Mouse (Mus musculus) heart, embryonic 14.5 days (tissue): ENCODE measurements around the gene Mfsd4b3. TPM values are rescaled to one million over a fixed set of nuclear protein-coding genes. Genes with fewer than 3 reads are reported as not detected.
"Not testable (repeated sequence)": the region's sequence is repeated elsewhere in the genome, so short reads cannot be mapped to it uniquely, and the experiment has no call there.

ENCODE experiments used
- ATAC-seq: fragments of 200-750 bp; cut with Nextera tagmentation; 2 replicates; pipeline ENCODE4 v1.8.0; 2017; ENCODE audit warnings: low read depth, moderate TSS enrichment; ENCODE audit not compliant: insufficient number of reproducible peaks, insufficient read depth, low FRiP score
- H3K27ac ChIP-seq, 2 experiments: fragments of 200-500 bp in 1 of 2; fragments of 300-500 bp in 1 of 2; sonication (generic) in 1 of 2; replicated peaks in 1 of 2; 2 replicates each; pipeline ENCODE4 v1.5.1; 2012 to 2014; ENCODE audit warnings: low read depth in 2 of 2, low read length in 2 of 2, control low read depth in 1 of 2, mild to moderate bottlenecking in 1 of 2, mixed read lengths in 1 of 2; ENCODE audit not compliant: control insufficient read depth in 1 of 2, insufficient read depth in 1 of 2
- H3K27me3 ChIP-seq: fragments of 300-500 bp; sonication (generic); 2 replicates; pipeline ENCODE4 v1.6.1; 2014; ENCODE audit warnings: mild to moderate bottlenecking, low read length, control low read depth; ENCODE audit not compliant: control insufficient read depth, insufficient read depth
- H3K36me3 ChIP-seq: fragments of 300-500 bp; sonication (generic); 2 replicates; pipeline ENCODE4 v1.6.1; 2014; ENCODE audit warnings: mild to moderate bottlenecking, control low read depth, low read length, mixed read lengths; ENCODE audit not compliant: control insufficient read depth, insufficient read depth
- H3K4me1 ChIP-seq, 2 experiments: fragments of 200-500 bp in 1 of 2; fragments of 300-500 bp in 1 of 2; sonication (generic) in 1 of 2; 2 replicates each; pipeline ENCODE4 v1.6.1; 2012 to 2014; ENCODE audit warnings: low read length in 2 of 2, control low read depth in 1 of 2, mixed read lengths in 1 of 2; ENCODE audit not compliant: control insufficient read depth in 2 of 2, insufficient read depth in 2 of 2
- H3K4me2 ChIP-seq: fragments of 300-500 bp; sonication (generic); 2 replicates; pipeline ENCODE4 v1.6.1; 2014; ENCODE audit warnings: mild to moderate bottlenecking, low read length
- H3K4me3 ChIP-seq, 2 experiments: fragments of 200-500 bp in 1 of 2; fragments of 300-500 bp in 1 of 2; sonication (generic) in 1 of 2; 2 replicates each; pipeline ENCODE4 v1.5.1; 2012 to 2014; ENCODE audit warnings: low read length in 2 of 2, mild to moderate bottlenecking in 2 of 2, control low read depth in 1 of 2, low read depth in 1 of 2, moderate library complexity in 1 of 2; ENCODE audit not compliant: control insufficient read depth in 1 of 2, insufficient read depth in 1 of 2
- H3K9ac ChIP-seq: fragments of 300-500 bp; sonication (generic); 2 replicates; pipeline ENCODE4 v1.6.1; 2014; ENCODE audit warnings: mild to moderate bottlenecking, low read length
- H3K9me3 ChIP-seq: fragments of 300-500 bp; sonication (generic); 2 replicates; pipeline ENCODE4 v1.6.1; 2016; ENCODE audit warnings: low read length, control low read depth; ENCODE audit not compliant: control insufficient read depth
- WGBS: fragments of 180-500 bp; shearing (Covaris S2); extraction: QIAGEN DNeasy Blood & Tissue Kit; methylation state at CpG from one replicate; pipeline ENCODE4 v1.1.7; 2014; 5-methylcytosine and 5-hydroxymethylcytosine counted together
- polyA plus RNA-seq: library from polyadenylated mRNA; unstranded; fragments of >200 nt; fragmentation: Nextera tagmentation; extraction: Ambion mirVana; gene quantifications from 2 replicates; pipeline ENCODE4 v1.2.1, GENCODE M21; 2014

Mfsd4b3 gene
- polyA plus RNA-seq, 1 experiment from 2014 or later = 1.5 TPM

GRCm38 (mm10) chr10:39960441-39960822, 479 bp upstream of the Mfsd4b3 start:
- peak overlapping the region; percentile 77 for H3K4me2 ChIP-seq
- H3K9ac ChIP-seq = no peak overlapping the region
- H3K9me3 ChIP-seq = no peaks in the 10 kb centered on the region
- ATAC-seq = no peak
- H3K4me3 ChIP-seq = no peak overlapping the region
- no peaks in the 10 kb centered on the region for H3K36me3 ChIP-seq
- H3K27me3 ChIP-seq = no peaks in the 10 kb centered on the region
- H3K4me1 ChIP-seq = peaks cover 3 to 12% of the 10 kb centered on the region in 2 experiments; a peak in 3 of 4 replicates
- 41% methylated on average over 11 of the region's 11 CpGs for WGBS
- H3K27ac ChIP-seq = no peak overlapping the region

GRCm38 (mm10) chr10:39958266-39958665, 1.7 kb downstream of the Mfsd4b3 start:
- Histone ChIP-seq H3K36me3 (no peaks in the 10 kb centered on the region), H3K27me3 (no peaks in the 10 kb centered on the region), H3K4me3 (no peak overlapping the region), H3K4me2 (no peak overlapping the region), H3K27ac (peak overlapping the region; percentile 21 to 39; a peak in 1 of 4 replicates), H3K9me3 (no peaks in the 10 kb centered on the region), H3K9ac (no peak overlapping the region), H3K4me1 (peaks cover 3 to 12% of the 10 kb centered on the region in 2 experiments; a peak in 3 of 4 replicates)
- ATAC-seq = no peak
- WGBS = 57% methylated on average over 4 of the region's 4 CpGs

- 74% methylated on average over 2 of the region's 2 CpGs for WGBS
Observed at GRCm38 (mm10) chr10:39956340-39956878, 3.5 kb downstream of the Mfsd4b3 start.

GRCm38 (mm10) chr10:39955163-39955562, 4.8 kb downstream of the Mfsd4b3 start:
- WGBS = 74% methylated on average over 2 of the region's 2 CpGs
- Histone ChIP-seq H3K36me3 (no peaks in the 10 kb centered on the region), H3K4me2 (no peak overlapping the region)

More at GRCm38 (mm10) chr10:39956340-39956878, 3.5 kb downstream of the Mfsd4b3 start:
- Histone ChIP-seq H3K36me3 (no peaks in the 10 kb centered on the region), H3K27me3 (no peaks in the 10 kb centered on the region), H3K27ac (no peak overlapping the region), H3K4me2 (no peak overlapping the region), H3K4me3 (no peak overlapping the region), H3K4me1 (peaks cover 3 to 12% of the 10 kb centered on the region in 2 experiments; a peak in 3 of 4 replicates), H3K9ac (no peak overlapping the region), H3K9me3 (no peaks in the 10 kb centered on the region)
- no peak for ATAC-seq

GRCm38 (mm10) chr10:39949377-39949954, 10.5 kb downstream of the Mfsd4b3 start:
- Histone ChIP-seq H3K9ac (no peak overlapping the region), H3K27me3 (no peaks in the 10 kb centered on the region), H3K27ac (no peak overlapping the region), H3K9me3 (no peaks in the 10 kb centered on the region), H3K36me3 (no peaks in the 10 kb centered on the region), H3K4me3 (no peak overlapping the region), H3K4me2 (no peak overlapping the region), H3K4me1 (no peaks in the 10 kb centered on the region)
- ATAC-seq = no peak
- WGBS = 94% methylated on average over 2 of the region's 2 CpGs

More at GRCm38 (mm10) chr10:39955163-39955562, 4.8 kb downstream of the Mfsd4b3 start:
- ATAC-seq = no peak
- Histone ChIP-seq H3K9me3 (no peaks in the 10 kb centered on the region), H3K9ac (no peak overlapping the region), H3K4me1 (peaks cover 0 to 12% of the 10 kb centered on the region in 2 experiments; a peak in 3 of 4 replicates), H3K27me3 (no peaks in the 10 kb centered on the region), H3K27ac (no peak overlapping the region), H3K4me3 (no peak overlapping the region)

- not testable (repeated sequence) for H3K27ac ChIP-seq, H3K4me3 ChIP-seq, ATAC-seq, H3K4me1 ChIP-seq, H3K36me3 ChIP-seq, H3K9ac ChIP-seq, H3K27me3 ChIP-seq, H3K9me3 ChIP-seq, H3K4me2 ChIP-seq
- WGBS = 81% methylated on average over 3 of the region's 3 CpGs
Observed at GRCm38 (mm10) chr10:39947195-39947594, 12.8 kb downstream of the Mfsd4b3 start.

GRCm38 (mm10) chr10:39936553-39936952, 23.4 kb downstream of the Mfsd4b3 start:
- H3K4me3 ChIP-seq = no peak overlapping the region
- WGBS = 74% methylated on average over 7 of the region's 7 CpGs
- H3K27ac ChIP-seq = no peak overlapping the region
- H3K36me3 ChIP-seq = no peaks in the 10 kb centered on the region
- no peaks in the 10 kb centered on the region for H3K4me1 ChIP-seq
- no peak overlapping the region for H3K4me2 ChIP-seq
- no peaks in the 10 kb centered on the region for H3K9me3 ChIP-seq
- H3K9ac ChIP-seq = no peak overlapping the region
- no peak for ATAC-seq
- no peaks in the 10 kb centered on the region for H3K27me3 ChIP-seq
